Mouse (Mus musculus) lung, postnatal 0 days (tissue): Measurements from ENCODE around the gene Omt2a. TPM values are rescaled to one million over a fixed set of nuclear protein-coding genes. Genes with fewer than 3 reads are reported as not detected.
"Not testable (repeated sequence)": the region's sequence is repeated elsewhere in the genome, so short reads cannot be mapped to it uniquely, and the experiment has no call there.

Experiments used
- ATAC-seq: fragments of 200-750 bp; cut with Nextera tagmentation; 2 replicates; pipeline ENCODE4 v1.8.0; 2017; ENCODE audit warnings: moderate library complexity
- DNase-seq: peaks from one replicate; pipeline ENCODE4 v3.0.0-alpha.2; 2016; ENCODE audit warnings: low spot score
- H3K27ac ChIP-seq: fragments of 300-500 bp; sonication (generic); 2 replicates; pipeline ENCODE4 v1.5.1; 2014; ENCODE audit warnings: antibody characterized with exemption, mild to moderate bottlenecking, low read length, mixed read lengths
- H3K27me3 ChIP-seq: fragments of 300-500 bp; sonication (generic); replicated peaks from 2 replicates; pipeline ENCODE4 v1.6.1; 2014; ENCODE audit warnings: low read length, mixed read lengths; ENCODE audit not compliant: insufficient read depth
- H3K36me3 ChIP-seq: fragments of 300-500 bp; sonication (generic); 2 replicates; pipeline ENCODE4 v1.6.1; 2014; ENCODE audit warnings: low read length, mixed read lengths; ENCODE audit not compliant: insufficient read depth
- H3K4me1 ChIP-seq: fragments of 300-500 bp; sonication (generic); 2 replicates; pipeline ENCODE4 v1.6.1; 2014; ENCODE audit warnings: antibody characterized with exemption, low read depth, low read length, mixed read lengths; ENCODE audit not compliant: insufficient read depth
- H3K4me2 ChIP-seq: fragments of 300-500 bp; sonication (generic); replicated peaks from 2 replicates; pipeline ENCODE4 v1.6.1; 2014; ENCODE audit warnings: low read depth, mild to moderate bottlenecking, low read length, moderate library complexity, mixed read lengths
- H3K4me3 ChIP-seq: fragments of 300-500 bp; sonication (generic); 2 replicates; pipeline ENCODE4 v1.5.1; 2014; ENCODE audit warnings: low read depth, low read length
- H3K9ac ChIP-seq: fragments of 300-500 bp; sonication (generic); replicated peaks from 2 replicates; pipeline ENCODE4 v1.6.1; 2014; ENCODE audit warnings: low read depth, mild to moderate bottlenecking
- H3K9me3 ChIP-seq: fragments of 300-500 bp; sonication (generic); 2 replicates; pipeline ENCODE4 v1.6.1; 2016; ENCODE audit warnings: low read length, mixed read lengths
- CTCF ChIP-seq: IDR thresholded peaks from 2 replicates; pipeline ENCODE4 v1.5.1; 2016; ENCODE audit warnings: antibody characterized with exemption, mild to moderate bottlenecking
- WGBS: fragments of 180-500 bp; shearing (Covaris S2); extraction: QIAGEN DNeasy Blood & Tissue Kit; methylation state at CpG from one replicate; pipeline ENCODE4 v1.1.7; 2014; 5-methylcytosine and 5-hydroxymethylcytosine counted together
- polyA plus RNA-seq: library from polyadenylated mRNA; unstranded; fragments of >200 nt; fragmentation: Nextera tagmentation; extraction: Ambion mirVana; gene quantifications from 2 replicates; pipeline ENCODE4 v1.2.1, GENCODE M21; 2015

Gene Omt2a
- polyA plus RNA-seq, 1 experiment from 2014 or later = not detected

- not testable (repeated sequence) for H3K4me2 ChIP-seq
Measured at GRCm38 (mm10) chr9:78296089-78296488, 18.5 kb downstream of the Omt2a start.

GRCm38 (mm10) chr9:78294781-78295180 lies 19.8 kb downstream of the Omt2a start:
- WGBS = 73% methylated on average over 4 of the region's 7 CpGs

More at GRCm38 (mm10) chr9:78296089-78296488, 18.5 kb downstream of the Omt2a start:
- not testable (repeated sequence) for H3K4me1 ChIP-seq, H3K27ac ChIP-seq, H3K9ac ChIP-seq, H3K4me3 ChIP-seq, H3K27me3 ChIP-seq, H3K9me3 ChIP-seq, H3K36me3 ChIP-seq
- 0 out of 2 replicates have a peak, but pooled peaks have one; percentile 9 for ATAC-seq
- 8% methylated on average over 6 of the region's 6 CpGs for WGBS
- DNase-seq = peak; percentile 48
- peak; percentile 74 for TF ChIP-seq CTCF

GRCm38 (mm10) chr9:78293683-78294082 lies 20.9 kb downstream of the Omt2a start:
- H3K9me3 ChIP-seq, H3K4me2 ChIP-seq, H3K4me1 ChIP-seq, H3K36me3 ChIP-seq, ATAC-seq, H3K27ac ChIP-seq, H3K9ac ChIP-seq, DNase-seq, H3K4me3 ChIP-seq, H3K27me3 ChIP-seq: not testable (repeated sequence)
- 56% methylated on average over 1 of the region's 1 CpGs for WGBS

More at GRCm38 (mm10) chr9:78294781-78295180, 19.8 kb downstream of the Omt2a start:
- H3K27me3 ChIP-seq, H3K27ac ChIP-seq, H3K9ac ChIP-seq, H3K4me3 ChIP-seq, H3K9me3 ChIP-seq, H3K36me3 ChIP-seq, ATAC-seq, DNase-seq, H3K4me1 ChIP-seq, H3K4me2 ChIP-seq: not testable (repeated sequence)

GRCm38 (mm10) chr9:78292462-78292861 lies 22.1 kb downstream of the Omt2a start:
- ATAC-seq, H3K36me3 ChIP-seq: not testable (repeated sequence)
- 54% methylated on average over 8 of the region's 8 CpGs for WGBS

GRCm38 (mm10) chr9:78289723-78290122 lies 24.9 kb downstream of the Omt2a start, which contains the start of gene Gm10639:
Gm10639 (plus strand) TSS chr9:78289923.
- DNase-seq (peak; percentile 13), ATAC-seq (peak; percentile 79)
- H3K27me3 ChIP-seq, H3K9me3 ChIP-seq, H3K4me2 ChIP-seq, H3K4me3 ChIP-seq, H3K27ac ChIP-seq, H3K9ac ChIP-seq, H3K4me1 ChIP-seq, H3K36me3 ChIP-seq: not testable (repeated sequence)
- 67% methylated on average over 3 of the region's 3 CpGs for WGBS

More at GRCm38 (mm10) chr9:78292462-78292861, 22.1 kb downstream of the Omt2a start:
- not testable (repeated sequence) for H3K4me3 ChIP-seq, H3K9ac ChIP-seq, H3K27me3 ChIP-seq, H3K4me1 ChIP-seq, H3K9me3 ChIP-seq, H3K27ac ChIP-seq, DNase-seq, H3K4me2 ChIP-seq

GRCm38 (mm10) chr9:78289063-78289462 lies 25.5 kb downstream of the Omt2a start:
- ATAC-seq, H3K4me3 ChIP-seq, H3K27me3 ChIP-seq, H3K27ac ChIP-seq, DNase-seq, H3K4me2 ChIP-seq, H3K4me1 ChIP-seq, H3K36me3 ChIP-seq, H3K9me3 ChIP-seq, H3K9ac ChIP-seq: not testable (repeated sequence)
- WGBS = 22% methylated on average over 1 of the region's 1 CpGs

- ATAC-seq (peak; percentile 53; the same call in 1 of the 2 replicates), DNase-seq (peak; percentile 23)
- 57% methylated on average over 4 of the region's 4 CpGs for WGBS
- H3K27ac ChIP-seq, H3K4me1 ChIP-seq, H3K4me2 ChIP-seq, H3K4me3 ChIP-seq, H3K9ac ChIP-seq, H3K36me3 ChIP-seq, H3K9me3 ChIP-seq, H3K27me3 ChIP-seq: not testable (repeated sequence)
Measured at GRCm38 (mm10) chr9:78282002-78282711, 32.4 kb downstream of the Omt2a start.

GRCm38 (mm10) chr9:78270945-78271344 lies 43.7 kb downstream of the Omt2a start:
- not testable (repeated sequence) for ATAC-seq, H3K27ac ChIP-seq, H3K4me2 ChIP-seq, H3K4me1 ChIP-seq, H3K36me3 ChIP-seq, H3K4me3 ChIP-seq, H3K27me3 ChIP-seq, DNase-seq, H3K9ac ChIP-seq, H3K9me3 ChIP-seq
- WGBS = 75% methylated on average over 3 of the region's 3 CpGs
